Mouse (Mus musculus) CD4-positive naive resting alpha-beta T cell, adult 76 days (primary cell): ENCODE results near the gene Olfr1222. TPM values are rescaled to one million over a fixed set of nuclear protein-coding genes. Genes with fewer than 3 reads are reported as not detected.

Experiments
- total RNA-seq: library from RNA; stranded (reverse); gene quantifications from one replicate; pipeline ENCODE4 v1.2.4, GENCODE M21; 2023

The Olfr1222 gene
- total RNA-seq, result not detected

DNA sequence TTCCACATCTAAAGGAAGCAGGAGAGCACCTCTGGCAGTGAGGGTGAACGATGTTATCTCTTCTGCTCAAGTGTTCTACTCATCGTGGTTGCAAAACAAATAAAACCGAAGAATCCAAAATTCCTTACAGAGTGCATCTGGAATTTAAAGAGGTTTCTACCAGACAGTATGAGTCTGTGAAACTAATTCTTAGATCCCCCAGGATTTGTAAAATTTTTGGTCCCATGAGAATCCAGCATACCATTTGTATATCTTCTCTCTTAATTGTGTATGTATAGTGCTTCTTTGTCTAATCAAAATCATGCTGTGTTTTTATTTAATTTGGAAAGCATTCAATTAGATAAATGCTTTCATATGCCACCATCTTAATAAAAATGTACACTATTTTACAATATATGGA lies at the start of gene Olfr1222:
Olfr1222 (minus strand) TSS at position 101 of the 400 bp plus-strand sequence.

DNA sequence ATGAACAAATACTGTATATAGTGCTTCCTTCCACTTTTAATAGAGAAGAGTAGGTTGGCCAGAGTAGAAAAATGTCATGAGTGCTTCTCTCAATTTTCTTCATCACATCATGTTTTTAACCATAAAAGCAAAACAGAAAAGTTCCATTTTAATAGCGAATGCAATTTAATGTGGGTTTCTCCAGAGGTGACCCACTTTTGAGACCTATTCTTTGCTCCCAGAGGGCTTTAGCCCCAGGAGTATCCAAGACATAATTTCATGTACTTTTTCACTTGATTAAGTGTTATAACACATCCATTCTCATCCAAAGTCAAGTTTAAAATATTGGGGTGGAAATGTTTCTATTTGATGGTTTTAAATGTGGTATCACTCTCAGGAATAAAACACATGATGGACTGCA lies 41.7 kb upstream of the Olfr1222 start, which contains the start of gene Olfr1225:
Olfr1225 (minus strand) TSS at position 101 of the 400 bp plus-strand sequence.

DNA sequence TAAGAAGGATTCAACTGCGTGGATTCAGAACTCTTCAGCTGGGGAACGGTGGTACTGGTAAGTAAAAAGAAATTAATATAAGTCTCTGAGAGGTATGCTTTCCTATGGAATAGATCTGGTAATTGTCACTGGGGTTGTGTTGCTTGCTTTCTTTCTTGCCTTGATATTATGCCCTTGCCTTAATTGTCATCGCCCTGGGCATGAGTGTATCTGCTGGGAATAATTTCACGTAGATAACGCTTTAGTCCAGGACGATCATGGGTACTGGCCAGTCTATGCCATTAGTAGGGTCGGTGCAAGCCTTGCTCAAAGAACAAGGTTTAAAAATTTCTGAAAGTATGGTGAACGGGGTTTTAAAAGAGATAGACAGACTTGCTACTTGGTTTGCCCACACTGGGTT lies 31.1 kb upstream of the Olfr1222 start, which contains the start of gene Olfr1224-ps1:
Olfr1224-ps1 (minus strand) TSS at position 101 of the 400 bp plus-strand sequence.

DNA sequence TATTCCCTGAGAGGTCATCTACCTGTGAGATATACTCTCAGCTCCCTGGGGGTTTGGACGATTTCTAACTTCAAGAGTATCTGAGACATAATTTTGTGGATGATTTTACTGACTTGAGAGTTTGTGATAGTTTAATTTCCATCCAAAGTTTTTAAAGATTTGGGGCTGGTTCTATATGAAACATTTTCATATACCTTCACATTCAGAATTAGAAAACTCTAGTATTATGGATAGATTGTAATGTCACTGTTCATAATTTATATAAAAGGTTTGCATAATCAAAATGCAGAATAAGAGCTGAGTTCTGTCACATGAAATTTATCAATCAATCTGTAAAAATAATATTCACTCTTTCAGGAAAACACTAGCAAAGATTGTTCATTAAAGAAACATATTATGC lies 18.6 kb upstream of the Olfr1222 start, which contains the start of gene Olfr1223:
Olfr1223 (minus strand) TSS at position 101 of the 400 bp plus-strand sequence.

DNA sequence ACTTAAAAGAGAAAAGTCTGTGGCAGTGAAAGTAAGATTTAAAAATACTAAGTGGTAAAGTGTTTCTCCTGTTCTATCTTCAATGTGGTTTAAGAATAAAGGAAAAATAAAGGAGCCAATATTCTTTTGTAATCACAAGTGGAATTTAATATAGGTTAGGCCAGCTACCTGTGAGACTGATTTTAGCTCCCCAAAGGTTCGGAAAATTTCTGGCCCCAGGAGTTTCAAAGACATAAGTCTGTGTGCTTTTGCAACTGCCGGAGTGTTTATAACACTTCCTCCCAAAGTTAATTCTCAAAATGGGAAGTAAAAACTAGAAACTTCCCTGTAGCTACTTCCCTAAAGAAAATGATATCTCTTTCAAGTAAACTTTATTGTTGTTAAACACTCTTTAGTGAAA lies 15.7 kb downstream of the Olfr1222 start, which contains the start of gene Olfr1221:
Olfr1221 (minus strand) TSS at position 101 of the 400 bp plus-strand sequence.

DNA sequence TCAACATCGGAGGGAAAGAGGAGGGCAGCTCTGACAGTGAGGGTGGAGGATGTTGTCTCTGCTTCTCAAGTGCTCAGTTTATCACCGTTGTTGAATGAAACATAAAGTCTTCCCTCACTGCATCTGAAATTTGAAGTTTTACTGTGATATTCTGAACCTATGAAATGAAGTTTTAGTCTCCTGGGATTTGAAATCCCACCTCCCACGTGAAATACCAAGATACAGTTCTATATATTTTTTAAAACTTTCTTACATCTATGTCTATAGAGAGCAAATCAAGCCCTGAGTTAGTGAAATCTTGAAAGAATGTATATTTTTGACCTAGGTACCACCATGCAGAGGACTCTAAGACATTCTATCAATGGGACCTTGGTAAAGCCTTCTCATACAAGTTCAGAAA lies 26.1 kb downstream of the Olfr1222 start, which contains the start of gene Olfr1220:
Olfr1220 (minus strand) TSS at position 101 of the 400 bp plus-strand sequence.

DNA sequence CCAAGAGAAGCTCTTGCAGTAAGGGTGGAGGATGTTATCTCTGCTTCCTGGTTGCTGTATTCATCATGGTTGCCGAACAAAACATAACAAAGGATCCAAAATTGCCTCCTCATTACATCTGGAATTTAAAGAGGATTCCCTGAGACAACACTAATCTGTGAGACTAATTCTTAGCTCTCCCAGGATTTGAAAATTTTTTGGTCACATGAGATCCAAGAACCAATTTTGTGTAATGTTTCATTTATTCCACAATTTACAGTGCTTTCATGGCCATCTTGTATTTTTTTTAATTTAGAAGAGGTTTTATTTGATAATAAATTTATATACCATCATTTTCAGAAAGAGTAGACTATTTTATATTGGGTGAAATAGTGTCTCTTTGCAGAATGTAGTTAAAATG lies 49.4 kb downstream of the Olfr1222 start, which contains the start of gene Olfr1219:
Olfr1219 (minus strand) TSS at position 101 of the 400 bp plus-strand sequence.

Other genes with a start within 250 kb of the Olfr1222 start
- gene Olfr1208, start 230.7 kb downstream of the Olfr1222 start, total RNA-seq, result not detected
- gene Olfr1209, start 217.9 kb downstream of the Olfr1222 start, total RNA-seq, result not detected
- gene Olfr1211, start 194.9 kb downstream of the Olfr1222 start, total RNA-seq, result not detected
- not detected for gene Olfr1212, start 179.1 kb downstream of the Olfr1222 start, total RNA-seq
- not detected for gene Gm13762, start 152.8 kb downstream of the Olfr1222 start, total RNA-seq
- not detected for gene Olfr1214, start 140.4 kb downstream of the Olfr1222 start, total RNA-seq
- not detected for gene Olfr1215, start 126.1 kb downstream of the Olfr1222 start, total RNA-seq
- gene Olfr1216, start 114.7 kb downstream of the Olfr1222 start, total RNA-seq, result not detected
- gene Olfr1217, start 101.0 kb downstream of the Olfr1222 start, total RNA-seq, result not detected
- gene Olfr1218, start 71.9 kb downstream of the Olfr1222 start, total RNA-seq, result not detected
- gene Olfr1219, start 49.5 kb downstream of the Olfr1222 start, total RNA-seq, result not detected
- gene Olfr1220, start 26.2 kb downstream of the Olfr1222 start, total RNA-seq, result not detected
- not detected for gene Olfr1221, start 15.8 kb downstream of the Olfr1222 start, total RNA-seq
- not detected for gene Olfr1223, start 18.5 kb upstream of the Olfr1222 start, total RNA-seq
- not detected for gene Olfr1224-ps1, start 31.0 kb upstream of the Olfr1222 start, total RNA-seq
- not detected for gene Olfr1225, start 41.6 kb upstream of the Olfr1222 start, total RNA-seq
- not detected for gene Olfr1226, start 67.0 kb upstream of the Olfr1222 start, total RNA-seq
- gene Olfr1228, start 121.0 kb upstream of the Olfr1222 start, total RNA-seq, result not detected
- not detected for gene Olfr1229, start 155.0 kb upstream of the Olfr1222 start, total RNA-seq
- not detected for gene Olfr1230, start 164.2 kb upstream of the Olfr1222 start, total RNA-seq
- not detected for gene Olfr1231, start 174.0 kb upstream of the Olfr1222 start, total RNA-seq
- not detected for gene Olfr1232, start 196.6 kb upstream of the Olfr1222 start, total RNA-seq
- not detected for gene Olfr1233, start 209.3 kb upstream of the Olfr1222 start, total RNA-seq
- gene Olfr1234, start 231.8 kb upstream of the Olfr1222 start, total RNA-seq, result not detected